Mouse (Mus musculus) G1E (cell line): Measurements from ENCODE around the gene Hoxd8. TPM values are rescaled to one million over a fixed set of nuclear protein-coding genes. Genes with fewer than 3 reads are reported as not detected.

ENCODE experiments used
- ATAC-seq: 2 replicates; pipeline ENCODE4 v1.8.0; 2016; ENCODE audit warnings: mild to moderate bottlenecking; ENCODE audit not compliant: insufficient number of reproducible peaks, poor library complexity, low FRiP score, severe bottlenecking; ENCODE audit errors: extremely low read depth
- DNase-seq: peaks from one replicate; pipeline ENCODE4 v3.0.0; 2012; ENCODE audit warnings: low spot score
- H3K27me3 ChIP-seq: 2 replicates; pipeline ENCODE4 v1.6.1; 2012; ENCODE audit warnings: mild to moderate bottlenecking, low read length, inconsistent platforms; ENCODE audit not compliant: insufficient read depth
- H3K36me3 ChIP-seq: replicated peaks from 2 replicates; pipeline ENCODE3; 2012; ENCODE audit warnings: mild to moderate bottlenecking, inconsistent platforms
- H3K4me1 ChIP-seq: 2 replicates; pipeline ENCODE4 v1.6.1; 2012; ENCODE audit warnings: low read depth, low read length, inconsistent platforms, mixed read lengths; ENCODE audit not compliant: insufficient read depth
- H3K4me3 ChIP-seq: 2 replicates; pipeline ENCODE4 v1.5.1; 2012; ENCODE audit warnings: low read depth, mild to moderate bottlenecking, inconsistent platforms, low read length, moderate library complexity, mixed read lengths
- H3K9me3 ChIP-seq: replicated peaks from 2 replicates; pipeline ENCODE4 v1.6.1; 2012; ENCODE audit warnings: inconsistent platforms
- CTCF ChIP-seq: IDR thresholded peaks from 2 replicates; pipeline ENCODE4 v1.5.1; 2012; ENCODE audit warnings: low read depth, low read length, inconsistent platforms, mixed read lengths
- GATA1 ChIP-seq: IDR thresholded peaks from 2 replicates; pipeline ENCODE4 v1.6.1; 2012; ENCODE audit warnings: borderline replicate concordance, low read length, inconsistent platforms, mixed read lengths
- GATA2 ChIP-seq: IDR thresholded peaks from 2 replicates; pipeline ENCODE4 v1.6.1; 2012; ENCODE audit warnings: low read depth, low read length, inconsistent platforms, borderline replicate concordance
- POLR2AphosphoS5 ChIP-seq: IDR thresholded peaks from 2 replicates; pipeline ENCODE4 v1.6.1; 2012; ENCODE audit warnings: low read depth, low read length, inconsistent platforms; ENCODE audit not compliant: insufficient replicate concordance
- TAL1 ChIP-seq: conservative IDR thresholded peaks from 2 replicates; pipeline ENCODE4 v1.6.1; 2012; ENCODE audit warnings: low read depth, low read length, inconsistent platforms, mixed read lengths
- polyA plus RNA-seq: library from polyadenylated mRNA; stranded (reverse); fragments of >175 nt; gene quantifications from 2 replicates; pipeline ENCODE4 v1.2.3, GENCODE M21; 2012
- total RNA-seq, 2 experiments: library from RNA; stranded (forward) in 1 of 2; stranded (reverse) in 1 of 2; fragments of 200-1000 nt in 1 of 2; fragments of >200 nt in 1 of 2; fragmentation: Nextera tagmentation in 1 of 2; gene quantifications; 2 replicates each; pipeline ENCODE4 v1.2.3; 2014 to 2017

Gene Hoxd8
- total and polyA plus RNA-seq, 3 experiments = not detected

DNA sequence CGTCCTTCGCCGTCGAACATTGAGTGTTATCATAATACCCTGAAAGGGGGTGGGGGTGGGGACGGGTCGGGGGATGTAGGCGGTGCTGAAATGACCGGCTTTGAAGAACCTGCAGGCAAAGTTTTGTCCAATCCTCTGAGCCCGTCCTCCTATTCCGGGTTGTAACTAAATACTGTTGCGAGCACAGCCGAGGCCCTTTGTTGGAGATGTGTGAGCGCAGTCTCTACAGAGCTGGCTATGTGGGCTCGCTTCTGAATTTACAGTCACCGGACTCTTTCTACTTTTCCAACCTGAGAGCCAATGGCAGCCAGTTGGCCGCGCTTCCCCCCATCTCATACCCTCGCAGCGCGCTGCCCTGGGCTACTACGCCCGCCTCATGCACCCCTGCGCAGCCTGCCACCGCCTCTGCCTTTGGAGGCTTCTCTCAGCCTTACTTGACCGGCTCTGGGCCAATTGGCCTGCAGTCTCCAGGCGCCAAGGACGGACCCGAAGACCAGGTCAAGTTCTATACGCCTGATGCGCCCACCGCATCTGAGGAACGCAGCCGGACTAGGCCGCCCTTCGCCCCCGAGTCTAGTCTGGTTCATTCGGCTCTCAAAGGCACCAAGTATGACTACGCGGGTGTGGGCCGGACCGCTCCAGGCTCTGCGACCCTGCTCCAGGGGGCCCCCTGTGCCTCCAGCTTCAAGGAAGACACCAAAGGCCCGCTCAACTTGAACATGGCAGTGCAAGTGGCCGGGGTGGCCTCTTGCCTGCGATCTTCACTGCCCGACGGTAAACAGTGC, 29.3 kb upstream of the Hoxd8 start, which contains the start of gene Hoxd12:
Hoxd12 (plus strand) TSS at position 133 of the 785 bp plus-strand sequence.
- Histone ChIP-seq H3K27me3 (peaks cover 48% of the 10 kb centered on the region), H3K4me1 (peaks cover 10% of the 10 kb centered on the region), H3K4me3 (no peak within 1 kb of the TSS), H3K9me3 (0 out of 2 replicates have a peak, but pooled peaks cover 2% of the 10 kb centered on the region), H3K36me3 (no peaks in the 10 kb centered on the region)
- ATAC-seq (no peak), DNase-seq (no peak)
- no peak for TF ChIP-seq TAL1
- TF ChIP-seq POLR2AphosphoS5 = no peak
- no peak for TF ChIP-seq CTCF
- TF ChIP-seq GATA1 = no peak
- no peak for TF ChIP-seq GATA2

- Histone ChIP-seq H3K36me3 (no peaks in the 10 kb centered on the region), H3K4me3 (no peak overlapping the region), H3K27me3 (peaks cover 48% of the 10 kb centered on the region), H3K4me1 (peaks cover 10% of the 10 kb centered on the region), H3K9me3 (0 out of 2 replicates have a peak, but pooled peaks cover 2% of the 10 kb centered on the region)
- DNase-seq = no peak
- no peak for ATAC-seq
- no peak for TF ChIP-seq GATA2
- no peak for TF ChIP-seq GATA1
- no peak for TF ChIP-seq TAL1
- no peak for TF ChIP-seq POLR2AphosphoS5
- no peak for TF ChIP-seq CTCF
Observed at GRCm38 (mm10) chr2:74675666-74676282, 28.6 kb upstream of the Hoxd8 start.

DNA sequence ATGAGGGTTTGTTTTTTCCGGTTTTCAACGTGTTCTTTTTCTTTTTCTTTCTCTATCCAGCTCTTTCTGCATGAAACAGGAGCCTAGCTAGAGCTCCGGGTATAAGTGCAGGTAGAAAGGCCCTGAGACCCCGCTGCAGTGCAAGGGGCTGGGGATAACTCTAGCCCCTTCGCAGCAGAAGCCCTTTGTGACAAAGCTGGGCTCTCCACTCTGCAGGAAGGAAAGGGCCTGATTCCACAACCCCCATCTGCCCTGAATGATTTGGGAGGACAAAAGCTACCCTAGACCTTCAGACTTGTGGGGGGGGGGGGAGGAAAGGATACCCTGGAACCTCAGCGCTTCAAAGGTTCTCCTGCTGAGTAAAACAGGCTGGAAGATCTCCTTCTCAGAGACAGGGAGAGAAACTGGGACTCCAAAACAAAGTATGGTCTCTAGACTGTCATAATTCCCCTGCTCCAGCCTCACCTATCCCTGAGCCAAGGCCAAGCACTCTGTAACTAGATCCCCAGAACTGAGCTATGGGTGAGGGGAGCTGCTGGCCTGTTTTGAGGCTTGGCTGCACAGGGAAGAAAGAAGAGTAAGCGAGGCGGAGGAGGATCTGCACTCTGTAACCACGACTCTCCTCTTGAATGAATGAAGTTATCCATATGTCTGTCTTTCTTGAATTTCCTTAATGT, 27.9 kb upstream of the Hoxd8 start:
- H3K4me1 ChIP-seq = peaks cover 10% of the 10 kb centered on the region
- H3K4me3 ChIP-seq = no peak overlapping the region
- peaks cover 5% of the 10 kb centered on the region for H3K9me3 ChIP-seq
- DNase-seq (no peak), ATAC-seq (no peak)
- H3K27me3 ChIP-seq = peaks cover 46% of the 10 kb centered on the region
- no peak for TF ChIP-seq TAL1
- no peak for TF ChIP-seq CTCF
- TF ChIP-seq GATA2 = no peak
- TF ChIP-seq GATA1 = no peak
- no peak for TF ChIP-seq POLR2AphosphoS5
- no peaks in the 10 kb centered on the region for H3K36me3 ChIP-seq

- H3K4me3 ChIP-seq = no peak overlapping the region
- peaks cover 10% of the 10 kb centered on the region for H3K9me3 ChIP-seq
- TF ChIP-seq GATA2 = no peak
- TF ChIP-seq TAL1 = no peak
- TF ChIP-seq CTCF = no peak
- no peak for TF ChIP-seq GATA1
- TF ChIP-seq POLR2AphosphoS5 = no peak
- H3K27me3 ChIP-seq = peaks cover 46% of the 10 kb centered on the region
- no peak for DNase-seq
- no peak for ATAC-seq
- H3K4me1 ChIP-seq = peaks cover 9% of the 10 kb centered on the region
- no peaks in the 10 kb centered on the region for H3K36me3 ChIP-seq
Observed at GRCm38 (mm10) chr2:74677106-74677505, 27.3 kb upstream of the Hoxd8 start.

GRCm38 (mm10) chr2:74678891-74679595, 25.4 kb upstream of the Hoxd8 start, which contains the start of gene Hoxd11:
Gene Hoxd11 (plus strand): TSS chr2:74679557.
- Histone ChIP-seq H3K27me3 (peaks cover 38% of the 10 kb centered on the region), H3K4me1 (no peaks in the 10 kb centered on the region), H3K4me3 (no peak within 1 kb of the TSS), H3K9me3 (peaks cover 23% of the 10 kb centered on the region), H3K36me3 (no peaks in the 10 kb centered on the region)
- ATAC-seq (no peak), DNase-seq (no peak)
- no peak for TF ChIP-seq TAL1
- TF ChIP-seq GATA2 = no peak
- TF ChIP-seq GATA1 = no peak
- no peak for TF ChIP-seq POLR2AphosphoS5
- no peak for TF ChIP-seq CTCF
